Mouse (Mus musculus) neural tube, embryonic 11.5 days (tissue): ENCODE results near the gene Ngfr. TPM values are rescaled to one million over a fixed set of nuclear protein-coding genes. Genes with fewer than 3 reads are reported as not detected.

Experiments used
- ATAC-seq: fragments of 200-750 bp; cut with Nextera tagmentation; 2 replicates; pipeline ENCODE4 v1.8.0; 2017; ENCODE audit warnings: moderate number of reproducible peaks, mild to moderate bottlenecking, moderate TSS enrichment, moderate library complexity; ENCODE audit not compliant: insufficient read depth, low FRiP score, low TSS enrichment
- DNase-seq: peaks from one replicate; pipeline ENCODE4 v3.0.0-alpha.2; 2015; ENCODE audit warnings: low spot score
- H3K27ac ChIP-seq: fragments of 300-500 bp; sonication (generic); 2 replicates; pipeline ENCODE4 v1.5.1; 2014; ENCODE audit warnings: low read depth, mild to moderate bottlenecking, low read length
- H3K27me3 ChIP-seq: fragments of 300-500 bp; sonication (generic); 2 replicates; pipeline ENCODE4 v1.6.1; 2014; ENCODE audit warnings: mild to moderate bottlenecking, low read length, mixed read lengths; ENCODE audit not compliant: control insufficient read depth, insufficient read depth
- H3K36me3 ChIP-seq: fragments of 300-500 bp; sonication (generic); 2 replicates; pipeline ENCODE4 v1.6.1; 2014; ENCODE audit warnings: mild to moderate bottlenecking, low read length, moderate library complexity, mixed read lengths; ENCODE audit not compliant: control insufficient read depth, insufficient read depth
- H3K4me1 ChIP-seq: fragments of 300-500 bp; sonication (generic); 2 replicates; pipeline ENCODE4 v1.6.1; 2014; ENCODE audit warnings: low read length, mixed read lengths; ENCODE audit not compliant: control insufficient read depth, insufficient read depth
- H3K4me2 ChIP-seq: fragments of 300-500 bp; sonication (generic); 2 replicates; pipeline ENCODE4 v1.6.1; 2014; ENCODE audit warnings: low read depth, mild to moderate bottlenecking, moderate library complexity
- H3K4me3 ChIP-seq: fragments of 300-500 bp; sonication (generic); 2 replicates; pipeline ENCODE4 v1.5.1; 2014; ENCODE audit warnings: low read depth, low read length
- H3K9ac ChIP-seq: fragments of 300-500 bp; sonication (generic); 2 replicates; pipeline ENCODE4 v1.6.1; 2014; ENCODE audit warnings: mild to moderate bottlenecking, low read length
- H3K9me3 ChIP-seq: fragments of 300-500 bp; sonication (generic); 2 replicates; pipeline ENCODE4 v1.6.1; 2016; ENCODE audit warnings: low read length; ENCODE audit not compliant: control insufficient read depth
- WGBS: fragments of 180-500 bp; shearing (Covaris S2); extraction: QIAGEN DNeasy Blood & Tissue Kit; methylation state at CpG from one replicate; pipeline ENCODE4 v1.1.7; 2014; 5-methylcytosine and 5-hydroxymethylcytosine counted together
- polyA plus RNA-seq: library from polyadenylated mRNA; unstranded; fragments of >200 nt; fragmentation: Nextera tagmentation; extraction: Ambion mirVana; gene quantifications from 2 replicates; pipeline ENCODE4 v1.2.1, GENCODE M21; 2014

Ngfr gene
- polyA plus RNA-seq, 1 experiment from 2014 or later = 97.6 TPM

- ATAC-seq (peak; percentile 65), DNase-seq (peak; percentile 82)
- H3K27me3 ChIP-seq = peaks cover 23% of the 10 kb centered on the region
- no peak overlapping the region for H3K4me3 ChIP-seq
- WGBS = 12% methylated on average over 39 of the region's 39 CpGs
- H3K36me3 ChIP-seq = peaks cover 2% of the 10 kb centered on the region; the same call in 1 of the 2 replicates
- H3K27ac ChIP-seq = no peak overlapping the region
- peaks cover 28% of the 10 kb centered on the region for H3K4me1 ChIP-seq
- no peaks in the 10 kb centered on the region for H3K9me3 ChIP-seq
- no peak overlapping the region; the same call in 1 of the 2 replicates for H3K9ac ChIP-seq
- peak overlapping the region; percentile 39 for H3K4me2 ChIP-seq
Observed at GRCm38 (mm10) chr11:95577776-95578446, 9.6 kb downstream of the Ngfr start.

GRCm38 (mm10) chr11:95576299-95576698, 11.2 kb downstream of the Ngfr start:
- H3K9ac ChIP-seq = no peak overlapping the region
- H3K27me3 ChIP-seq = peaks cover 20% of the 10 kb centered on the region
- H3K4me1 ChIP-seq = peaks cover 20% of the 10 kb centered on the region
- no peak for DNase-seq
- no peaks in the 10 kb centered on the region for H3K9me3 ChIP-seq
- no peak overlapping the region for H3K4me3 ChIP-seq
- H3K36me3 ChIP-seq = peaks cover 2% of the 10 kb centered on the region; the same call in 1 of the 2 replicates
- ATAC-seq = no peak
- H3K27ac ChIP-seq = no peak overlapping the region
- 73% methylated on average over 8 of the region's 8 CpGs for WGBS
- no peak overlapping the region for H3K4me2 ChIP-seq

GRCm38 (mm10) chr11:95575791-95576190, 11.7 kb downstream of the Ngfr start:
- no peak overlapping the region for H3K4me2 ChIP-seq
- H3K36me3 ChIP-seq = peaks cover 2% of the 10 kb centered on the region; the same call in 1 of the 2 replicates
- no peak for ATAC-seq
- 51% methylated on average over 13 of the region's 13 CpGs for WGBS
- no peak overlapping the region for H3K9ac ChIP-seq
- H3K4me1 ChIP-seq = peaks cover 17% of the 10 kb centered on the region
- H3K9me3 ChIP-seq = no peaks in the 10 kb centered on the region
- no peak for DNase-seq
- 0 out of 2 replicates have a peak overlapping the region, but pooled peaks have one; percentile 1 for H3K27ac ChIP-seq
- H3K27me3 ChIP-seq = peaks cover 18% of the 10 kb centered on the region
- H3K4me3 ChIP-seq = no peak overlapping the region

GRCm38 (mm10) chr11:95574786-95575334, 12.7 kb downstream of the Ngfr start:
- no peak overlapping the region for H3K9ac ChIP-seq
- no peak overlapping the region for H3K4me2 ChIP-seq
- no peak overlapping the region for H3K27ac ChIP-seq
- H3K9me3 ChIP-seq = no peaks in the 10 kb centered on the region
- H3K4me3 ChIP-seq = no peak overlapping the region
- H3K27me3 ChIP-seq = peaks cover 11% of the 10 kb centered on the region
- WGBS = 83% methylated on average over 6 of the region's 6 CpGs
- H3K4me1 ChIP-seq = peaks cover 7% of the 10 kb centered on the region
- DNase-seq (no peak), ATAC-seq (no peak)
- peaks cover 2% of the 10 kb centered on the region; the same call in 1 of the 2 replicates for H3K36me3 ChIP-seq

- H3K27me3 ChIP-seq = no peaks in the 10 kb centered on the region
- WGBS = 64% methylated on average over 3 of the region's 3 CpGs
- peaks cover 4% of the 10 kb centered on the region; the same call in 1 of the 2 replicates for H3K4me1 ChIP-seq
- H3K36me3 ChIP-seq = no peaks in the 10 kb centered on the region; the same call in 1 of the 2 replicates
- DNase-seq (no peak), ATAC-seq (no peak)
- no peak overlapping the region for H3K9ac ChIP-seq
- H3K9me3 ChIP-seq = no peaks in the 10 kb centered on the region
- H3K4me3 ChIP-seq = no peak overlapping the region
- no peak overlapping the region for H3K27ac ChIP-seq
- H3K4me2 ChIP-seq = no peak overlapping the region
Observed at GRCm38 (mm10) chr11:95572227-95572626, 15.3 kb downstream of the Ngfr start.

- peaks cover 4% of the 10 kb centered on the region; the same call in 1 of the 2 replicates for H3K4me1 ChIP-seq
- ATAC-seq (no peak), DNase-seq (no peak)
- H3K4me3 ChIP-seq = no peak overlapping the region
- no peak overlapping the region for H3K27ac ChIP-seq
- no peaks in the 10 kb centered on the region for H3K9me3 ChIP-seq
- no peaks in the 10 kb centered on the region for H3K27me3 ChIP-seq
- no peak overlapping the region for H3K9ac ChIP-seq
- 39% methylated on average over 9 of the region's 9 CpGs for WGBS
- no peaks in the 10 kb centered on the region for H3K36me3 ChIP-seq
- no peak overlapping the region for H3K4me2 ChIP-seq
Observed at GRCm38 (mm10) chr11:95571755-95572154, 15.8 kb downstream of the Ngfr start.

- H3K27ac ChIP-seq = no peak overlapping the region
- H3K4me1 ChIP-seq = peaks cover 4% of the 10 kb centered on the region; the same call in 1 of the 2 replicates
- no peaks in the 10 kb centered on the region for H3K36me3 ChIP-seq
- WGBS = 55% methylated on average over 24 of the region's 25 CpGs
- no peak overlapping the region for H3K9ac ChIP-seq
- H3K4me2 ChIP-seq = no peak overlapping the region
- DNase-seq (no peak), ATAC-seq (no peak)
- no peak overlapping the region for H3K4me3 ChIP-seq
- no peaks in the 10 kb centered on the region for H3K9me3 ChIP-seq
- H3K27me3 ChIP-seq = no peaks in the 10 kb centered on the region
Observed at GRCm38 (mm10) chr11:95570827-95571619, 16.5 kb downstream of the Ngfr start.

GRCm38 (mm10) chr11:95569908-95570307, 17.6 kb downstream of the Ngfr start:
- ATAC-seq (no peak), DNase-seq (no peak)
- no peak overlapping the region for H3K9ac ChIP-seq
- peaks cover 4% of the 10 kb centered on the region; the same call in 1 of the 2 replicates for H3K4me1 ChIP-seq
- 80% methylated on average over 6 of the region's 6 CpGs for WGBS
- H3K4me3 ChIP-seq = no peak overlapping the region
- H3K27me3 ChIP-seq = no peaks in the 10 kb centered on the region
- H3K9me3 ChIP-seq = no peaks in the 10 kb centered on the region
- no peaks in the 10 kb centered on the region for H3K36me3 ChIP-seq
- no peak overlapping the region for H3K4me2 ChIP-seq
- H3K27ac ChIP-seq = no peak overlapping the region
